Mouse (Mus musculus): Measurements from ENCODE around the gene Ier5.

GRCm38 (mm10) chr1:155052761-155053166, 46.7 kb downstream of the Ier5 start:
- TF ChIP-seq USF1 (IDR thresholded peaks at IDR 0.05; ENCODE audit: low read depth) (no peak), POLR2A (IDR thresholded peaks at IDR 0.05; ENCODE audit: insufficient read length, low read depth) (no peak)

Data from myocyte (in vitro differentiated cells).